Mouse (Mus musculus): ENCODE data around the gene Ucn3.

Gene Ucn3

DNA sequence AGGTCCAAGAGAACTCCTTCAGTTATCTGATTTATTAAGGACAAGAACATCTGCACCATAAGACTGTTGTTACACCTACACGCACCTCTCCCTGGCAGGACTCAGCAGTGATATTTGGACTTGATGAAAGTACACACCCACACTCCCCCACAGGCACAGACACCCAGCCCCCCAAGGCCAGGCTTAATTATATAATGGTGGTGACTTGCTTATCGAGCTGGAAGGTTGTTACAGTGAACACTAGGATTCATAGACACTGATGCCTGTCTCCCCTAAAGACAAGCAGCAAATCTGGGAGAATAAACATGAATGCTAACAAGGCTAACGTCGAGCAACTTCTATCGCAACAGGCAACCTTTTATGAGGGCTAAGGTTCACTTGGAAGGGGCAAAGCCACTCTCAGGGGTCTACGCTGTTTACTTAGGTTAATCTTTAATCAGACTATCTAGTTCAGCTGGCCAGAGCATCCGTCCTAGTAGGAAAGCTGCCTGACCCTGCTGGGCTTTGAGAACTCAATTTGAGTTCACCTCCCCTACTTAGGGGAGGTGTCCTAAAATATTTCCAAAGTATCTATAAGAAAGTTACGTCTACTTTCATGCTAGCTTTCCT is 53.6 kb downstream of the Ucn3 start:
- peak; percentile 39 for DNase-seq

Data from kidney, postnatal 10 days (tissue).